Mouse (Mus musculus) Patski (cell line): ENCODE data around the gene Ctla4. TPM values are rescaled to one million over a fixed set of nuclear protein-coding genes. Genes with fewer than 3 reads are reported as not detected.

Source experiments
- ATAC-seq: fragments of 100-300 bp; one replicate; pipeline ENCODE4 v1.8.0; 2021
- CTCF ChIA-PET: fragments of 350-600 bp; sonication (Branson Sonifier 250); formaldehyde crosslinking; loops from one replicate; lab custom pipeline; 2022; ENCODE audit warnings: inconsistent platforms; lab: Charles Lee
- POLR2A ChIA-PET: fragments of 350-600 bp; sonication (Branson Sonifier 250); formaldehyde crosslinking; loops from one replicate; lab custom pipeline; 2022; ENCODE audit warnings: antibody characterized with exemption, inconsistent platforms; lab: Charles Lee
- DNase-seq: peaks from one replicate; pipeline ENCODE4 v3.0.0-alpha.2; 2011; ENCODE audit warnings: low read depth, low spot score
- H3K27me3 ChIP-seq: fragments of 371-371 bp; one replicate; pipeline ENCODE4 v1.5.1; 2021
- CTCF ChIP-seq: fragments of 100-300 bp; IDR thresholded peaks from one replicate; pipeline ENCODE4 v1.5.1; 2021
- in situ Hi-C: fragments of 300-500 bp; cut with MboI; formaldehyde crosslinking; loops from 3 replicates; pipeline ENCODE4 v1.11.1; 2018; ENCODE audit warnings: low pct_unique_long_range_greater_than_20kb, mixed read lengths
- polyA plus RNA-seq: library from polyadenylated mRNA; unstranded; gene quantifications from one replicate; pipeline ENCODE4 v1.2.3, GENCODE M21; 2021

Ctla4 gene
- polyA plus RNA-seq, result not detected

GRCm38 (mm10) chr1:60886981-60887380 lies at the start of gene Ctla4:
Gene Ctla4 (plus strand): TSS chr1:60887000.
- POLR2A ChIA-PET, result interaction anchor here (0.8 kb wide), 1 partner anchor 114 kb away, joined by 3 read pairs; no protein-coding TSS in a partner anchor
- TF ChIP-seq CTCF, result no peak
- H3K27me3 ChIP-seq, result peaks cover 6% of the 10 kb centered on the region
- CTCF ChIA-PET, result no interaction called here
- in situ Hi-C loops, result no loop called here
- DNase-seq, result no peak
- no peak for ATAC-seq

GRCm38 (mm10) chr1:60839161-60839560 lies 47.6 kb upstream of the Ctla4 start:
- no peak for ATAC-seq
- CTCF ChIA-PET, result interaction anchor here (0.8 kb wide), 1 partner anchor 13 kb away, joined by 3 read pairs; no protein-coding TSS in a partner anchor
- no peak for TF ChIP-seq CTCF
- POLR2A ChIA-PET, result interaction anchor here (0.7 kb wide), 1 partner anchor 27 kb away, joined by 3 read pairs; no protein-coding TSS in a partner anchor
- in situ Hi-C loops, result no loop called here
- no peaks in the 10 kb centered on the region for H3K27me3 ChIP-seq
- no peak for DNase-seq

GRCm38 (mm10) chr1:60845318-60846060 lies 41.3 kb upstream of the Ctla4 start:
- ChIA-PET CTCF (no interaction called here), POLR2A (interaction anchor here (0.6 kb wide), 1 partner anchor 84 kb away, joined by 3 read pairs; no protein-coding TSS in a partner anchor)
- H3K27me3 ChIP-seq, result no peaks in the 10 kb centered on the region
- ATAC-seq (no peak), DNase-seq (no peak)
- in situ Hi-C loops, result no loop called here
- no peak for TF ChIP-seq CTCF

GRCm38 (mm10) chr1:60846616-60847275 lies 40.1 kb upstream of the Ctla4 start:
- in situ Hi-C loops, result no loop called here
- TF ChIP-seq CTCF, result no peak
- DNase-seq, result no peak
- CTCF ChIA-PET, result interaction anchor here (0.5 kb wide), 1 partner anchor 577 kb away, joined by 3 read pairs; no protein-coding TSS in a partner anchor
- H3K27me3 ChIP-seq, result no peaks in the 10 kb centered on the region
- POLR2A ChIA-PET, result no interaction called here
- ATAC-seq, result no peak

GRCm38 (mm10) chr1:60849112-60849511 lies 37.7 kb upstream of the Ctla4 start:
- ChIA-PET POLR2A (no interaction called here), CTCF (no interaction called here)
- H3K27me3 ChIP-seq, result no peaks in the 10 kb centered on the region
- DNase-seq (no peak), ATAC-seq (no peak)
- no peak for TF ChIP-seq CTCF
- in situ Hi-C loops, result no loop called here

GRCm38 (mm10) chr1:60849816-60850215 lies 37.0 kb upstream of the Ctla4 start:
- no peak for ATAC-seq
- in situ Hi-C loops, result loop anchor here (25.0 kb wide), 4 partner anchors 288 to 963 kb away; partner anchors contain the start of genes Cyp20a1 and Raph1
- no peaks in the 10 kb centered on the region for H3K27me3 ChIP-seq
- TF ChIP-seq CTCF, result no peak
- no peak for DNase-seq
- POLR2A ChIA-PET, result no interaction called here
- CTCF ChIA-PET, result no interaction called here

GRCm38 (mm10) chr1:60851041-60851781 lies 35.6 kb upstream of the Ctla4 start:
- in situ Hi-C loops, result loop anchor here (25.0 kb wide), 4 partner anchors 289 to 964 kb away; partner anchors contain the start of genes Cyp20a1 and Raph1
- H3K27me3 ChIP-seq, result no peaks in the 10 kb centered on the region
- ChIA-PET POLR2A (no interaction called here), CTCF (interaction anchor here (0.6 to 1.7 kb wide), 6 partner anchors 9 to 334 kb away, joined by 3 to 7 read pairs (median 3); no protein-coding TSS in a partner anchor)
- TF ChIP-seq CTCF, result no peak
- ATAC-seq (no peak), DNase-seq (no peak)

- ATAC-seq (no peak), DNase-seq (no peak)
- in situ Hi-C loops, result loop anchor here (25.0 kb wide), 4 partner anchors 290 to 965 kb away; partner anchors contain the start of genes Cyp20a1 and Raph1
- POLR2A ChIA-PET, result no interaction called here
- H3K27me3 ChIP-seq, result no peaks in the 10 kb centered on the region
- no peak for TF ChIP-seq CTCF
- CTCF ChIA-PET, result interaction anchor here (0.6 to 1.7 kb wide), 2 partner anchors 10 to 13 kb away, joined by 3 to 7 read pairs; no protein-coding TSS in a partner anchor
These were observed 34.6 kb upstream of the Ctla4 start for GRCm38 (mm10) chr1:60852075-60852769.

- POLR2A ChIA-PET, result no interaction called here
- in situ Hi-C loops, result loop anchor here (25.0 kb wide), 4 partner anchors 290 to 965 kb away; partner anchors contain the start of genes Cyp20a1 and Raph1
- TF ChIP-seq CTCF, result no peak
These were observed 34.0 kb upstream of the Ctla4 start for GRCm38 (mm10) chr1:60852770-60853147.

More at GRCm38 (mm10) chr1:60852770-60853147, 34.0 kb upstream of the Ctla4 start:
- ATAC-seq (no peak), DNase-seq (no peak)
- no peaks in the 10 kb centered on the region for H3K27me3 ChIP-seq
- CTCF ChIA-PET, result interaction anchor here (0.6 kb wide), 1 partner anchor 14 kb away, joined by 3 read pairs; no protein-coding TSS in a partner anchor
